Mouse (Mus musculus): Measurements from ENCODE around the gene Rab5if. TPM values are rescaled to one million over a fixed set of nuclear protein-coding genes. Genes with fewer than 3 reads are reported as not detected.
A peak's percentile ranks its signal among the peaks of the same experiment; 100 is the strongest.

Rab5if gene
- 211 and 226 TPM in 2 replicates for total RNA-seq (2012; rRNA removed)
- polyA plus RNA-seq (2012; ENCODE audit: insufficient read depth in 1 of 2, insufficient read length in 2 of 2, low read depth in 1 of 2, low replicate concordance in 2 of 2, missing spikeins in 1 of 2): 100 to 1,000 TPM; 263 to 315 TPM

GRCm38 (mm10) chr2:156862772-156863486 is at the start of gene Rab5if:
Rab5if (plus strand) TSS chr2:156863128.
- no peaks in the 10 kb centered on the region for H3K9me3 ChIP-seq (replicated peaks; ENCODE audit: insufficient read depth, low read length)
- H3K27ac ChIP-seq (ENCODE audit: control insufficient read depth, low read depth, low read length): peak within 1 kb of the TSS; percentile 80
- H3K79me2 ChIP-seq (ENCODE audit: control insufficient read depth, insufficient read depth, low read length, poor library complexity): peaks cover 43% of the 10 kb centered on the region
- H3K4me1 ChIP-seq (ENCODE audit: control insufficient read depth in 1 of 2, insufficient read depth in 2 of 2, low read length in 2 of 2): peaks cover 4 to 11% of the 10 kb centered on the region in 2 experiments; a peak in 2 of 4 replicates
- DNase-seq (ENCODE audit: low read depth, low spot score): peak; percentile 98
- H3K9ac ChIP-seq (ENCODE audit: control insufficient read depth, low read depth, low read length, poor library complexity, severe bottlenecking): peak within 1 kb of the TSS; percentile 94
- H3K36me3 ChIP-seq (ENCODE audit: control insufficient read depth in 1 of 2, insufficient read depth in 2 of 2, low read length in 2 of 2): peaks cover 12 to 14% of the 10 kb centered on the region in 2 experiments
- peak within 1 kb of the TSS; percentile 97 to 100 for H3K4me3 ChIP-seq (ENCODE audit: control insufficient read depth in 1 of 2, insufficient read depth in 1 of 2, low read depth in 2 of 2, low read length in 2 of 2)
- H3K27me3 ChIP-seq (ENCODE audit: control insufficient read depth in 1 of 2, insufficient read depth in 2 of 2, low read length in 2 of 2): no peaks in the 10 kb centered on the region
- no peak for TF ChIP-seq ZNF384 (IDR thresholded peaks at IDR 0.05; ENCODE audit: low read depth, low read length)
- peak; percentile 79 for TF ChIP-seq SIN3A (IDR thresholded peaks at IDR 0.05; ENCODE audit: low read length)
- peak; percentile 62; the same call in 1 of the 2 replicates for TF ChIP-seq MAZ (IDR thresholded peaks at IDR 0.05; ENCODE audit: low read depth, low read length)
- no peak for TF ChIP-seq BHLHE40 (IDR thresholded peaks at IDR 0.05; ENCODE audit: borderline replicate concordance, low read depth, low read length)
- TF ChIP-seq POLR2A (IDR thresholded peaks at IDR 0.05; ENCODE audit: control insufficient read depth in 1 of 2, insufficient read depth in 1 of 2, low read depth in 1 of 2, low read length in 2 of 2, poor library complexity in 1 of 2): peak; percentile 60 to 76; a peak in 3 of 4 replicates
- TF ChIP-seq CHD2 (IDR thresholded peaks at IDR 0.05; ENCODE audit: low read length): no peak
- no peak for TF ChIP-seq TAL1 (IDR thresholded peaks at IDR 0.05; ENCODE audit: low read length)
- peak; percentile 48 for TF ChIP-seq SMC3 (IDR thresholded peaks at IDR 0.05; ENCODE audit: low read depth, low read length)
- no peak for TF ChIP-seq MYB (IDR thresholded peaks at IDR 0.05; ENCODE audit: low read depth, low read length)
- no peak for TF ChIP-seq RCOR1 (IDR thresholded peaks at IDR 0.05; ENCODE audit: low read depth, low read length)
- TF ChIP-seq MAX (IDR thresholded peaks at IDR 0.05; ENCODE audit: low read length): peak; percentile 68
- TF ChIP-seq HCFC1 (IDR thresholded peaks at IDR 0.05; ENCODE audit: low read depth, low read length): peak; percentile 89
- peak in 1 of 2 experiments; percentile 4; a peak in 1 of 4 replicates for TF ChIP-seq EP300 (IDR thresholded peaks at IDR 0.05; ENCODE audit: low read depth in 1 of 2, low read length in 2 of 2)
- no peak for TF ChIP-seq E2F4 (IDR thresholded peaks at IDR 0.05; ENCODE audit: borderline replicate concordance, low read depth, low read length)
- TF ChIP-seq MXI1 (IDR thresholded peaks at IDR 0.05; ENCODE audit: low read depth, low read length): peak; percentile 54; the same call in 1 of the 2 replicates
- TF ChIP-seq UBTF (IDR thresholded peaks at IDR 0.05; ENCODE audit: borderline replicate concordance, insufficient read depth, low read depth, low read length): no peak
- TF ChIP-seq NRF1 (IDR thresholded peaks at IDR 0.05; ENCODE audit: insufficient read depth, low read depth, low read length, poor library complexity, severe bottlenecking): peak; percentile 76
- TF ChIP-seq POLR2AphosphoS2 (IDR thresholded peaks at IDR 0.05; ENCODE audit: low read length): peak; percentile 52; the same call in 1 of the 2 replicates
- TF ChIP-seq POLR2AphosphoS5 (IDR thresholded peaks at IDR 0.05; ENCODE audit: borderline replicate concordance, low read depth, low read length): no peak
- no peak for TF ChIP-seq ZC3H11A (IDR thresholded peaks at IDR 0.05; ENCODE audit: low read depth, low read length)
- TF ChIP-seq USF2 (IDR thresholded peaks at IDR 0.05; ENCODE audit: borderline replicate concordance in 1 of 2, insufficient read depth in 1 of 2, low read depth in 1 of 2, low read length in 2 of 2): no peak
- peak; percentile 52; the same call in 1 of the 2 replicates for TF ChIP-seq ETS1 (IDR thresholded peaks at IDR 0.05; ENCODE audit: low read depth, low read length)
- TF ChIP-seq RAD21 (IDR thresholded peaks at IDR 0.05; ENCODE audit: low read depth, low read length): peak; percentile 19
- no peak for TF ChIP-seq MEF2A (IDR thresholded peaks at IDR 0.05; ENCODE audit: extremely low read depth, insufficient replicate concordance, low read depth, low read length, poor library complexity, severe bottlenecking)
- no peak for TF ChIP-seq MYC (IDR thresholded peaks at IDR 0.05; ENCODE audit: low read depth, low read length)
- TF ChIP-seq KAT2A (conservative IDR thresholded peaks at IDR 0.05; ENCODE audit: low read depth, low read length): no peak; the same call in 1 of the 2 replicates
- no peak for TF ChIP-seq TBP (IDR thresholded peaks at IDR 0.05; ENCODE audit: low read depth, low read length)
- peak; percentile 76 for TF ChIP-seq NELFE (IDR thresholded peaks at IDR 0.05; ENCODE audit: low read depth, low read length)
- no peak for TF ChIP-seq CHD1 (IDR thresholded peaks at IDR 0.05; ENCODE audit: low read depth, low read length)
- TF ChIP-seq MAFK (IDR thresholded peaks at IDR 0.05; ENCODE audit: borderline replicate concordance, low read depth, low read length): no peak
- TF ChIP-seq USF1 (IDR thresholded peaks at IDR 0.05; ENCODE audit: low read depth, low read length): 0 out of 2 replicates have a peak, but pooled peaks have one; percentile 37
- TF ChIP-seq ZMIZ1 (IDR thresholded peaks at IDR 0.05; ENCODE audit: low read depth, low read length): peak; percentile 92
- no peak for TF ChIP-seq ZKSCAN1 (IDR thresholded peaks at IDR 0.05; ENCODE audit: low read depth, low read length)
- peak; percentile 82 for TF ChIP-seq ELF1 (IDR thresholded peaks at IDR 0.05; ENCODE audit: low read depth, low read length)
- no peak for TF ChIP-seq JUND (IDR thresholded peaks at IDR 0.05; ENCODE audit: low read depth, low read length)

Data from MEL (cell line).